Mouse (Mus musculus): ENCODE results near the gene Hrasls. TPM values are rescaled to one million over a fixed set of nuclear protein-coding genes. Genes with fewer than 3 reads are reported as not detected.

The Hrasls gene
- not detected for polyA plus RNA-seq (2017; shearing (Covaris generic))

DNA sequence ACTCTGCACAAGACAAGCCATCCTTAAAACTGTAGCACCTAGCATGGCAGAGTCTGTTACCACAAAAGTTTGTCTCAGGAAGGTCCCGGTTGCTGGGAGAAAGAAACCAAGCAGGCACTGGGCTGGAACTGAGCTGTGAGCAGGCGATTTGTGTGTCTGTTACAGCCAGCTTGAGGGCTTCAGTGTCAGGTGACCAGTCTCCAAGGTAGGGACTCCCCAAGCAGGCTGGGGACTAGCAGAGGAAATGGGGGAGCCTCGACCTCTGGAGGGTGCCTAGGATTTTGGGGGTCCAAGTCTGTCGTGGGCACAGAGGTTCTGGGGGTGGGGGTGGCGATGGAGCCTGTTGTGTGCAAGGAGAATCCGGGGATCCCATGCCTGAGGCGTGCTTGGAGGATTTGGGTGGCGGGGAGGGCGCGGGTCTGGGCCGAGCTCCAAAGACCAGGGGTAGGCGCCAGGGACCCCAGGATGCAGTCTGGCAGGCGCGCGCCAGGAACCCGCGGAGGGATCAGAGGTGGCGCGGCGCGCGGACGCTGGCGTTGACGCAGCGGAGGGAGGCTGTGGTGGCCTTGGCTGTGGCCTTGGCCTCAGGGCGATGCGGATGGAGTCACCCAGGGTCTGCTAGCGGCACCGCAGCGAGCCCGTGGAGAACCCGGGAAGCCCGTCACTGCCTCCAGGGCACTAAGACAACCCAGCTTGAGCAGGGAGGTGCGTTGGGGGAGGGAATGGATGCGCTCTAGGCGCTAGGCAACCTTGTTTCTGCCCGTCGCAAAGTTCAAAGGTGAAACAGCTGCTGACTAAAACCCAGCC, at the start of gene Hrasls:
Gene Hrasls, plus strand, starts transcription at position 91 of the 807 bp plus-strand sequence.

Other genes starting within 250 kb of the Hrasls start
- not detected for gene Atp13a5, start 169.0 kb downstream of the Hrasls start, polyA plus RNA-seq (2017; shearing (Covaris generic))